Mouse (Mus musculus): ENCODE measurements around the gene Mapk14. TPM values are rescaled to one million over a fixed set of nuclear protein-coding genes. Genes with fewer than 3 reads are reported as not detected.

Gene Mapk14
- polyA plus RNA-seq, 1 experiment from 2014 or later, result 23.6 TPM

DNA sequence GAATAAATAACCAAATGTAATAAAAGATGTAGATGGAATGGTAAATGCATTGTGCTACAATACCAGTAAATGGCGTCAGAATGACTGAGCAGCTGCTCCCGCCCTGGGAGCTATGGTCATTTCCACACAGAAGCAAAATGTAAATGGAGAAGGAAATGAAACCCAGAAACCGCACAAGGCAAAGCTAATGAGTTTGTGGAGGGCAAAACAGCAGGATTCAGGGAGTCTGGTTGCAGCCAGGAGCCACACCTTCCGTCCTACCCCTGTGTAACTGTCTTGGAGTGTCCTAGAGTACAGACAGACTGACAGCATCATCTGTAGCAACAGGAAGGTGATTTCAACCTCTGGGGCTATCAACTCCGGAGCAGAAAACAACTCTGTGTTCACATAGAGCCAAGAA lies 65.3 kb downstream of the Mapk14 start:
- WGBS, result 63% methylated on average over 5 of the region's 5 CpGs
- Histone ChIP-seq H3K36me3 (ENCODE audit: control insufficient read depth, insufficient read depth) (no peaks in the 10 kb centered on the region), H3K27me3 (replicated peaks; ENCODE audit: control insufficient read depth, insufficient read depth, low read length) (no peaks in the 10 kb centered on the region), H3K4me2 (replicated peaks; ENCODE audit: low read depth) (no peak overlapping the region), H3K27ac (ENCODE audit: low read depth, low read length) (no peak overlapping the region), H3K4me1 (replicated peaks; ENCODE audit: control insufficient read depth, insufficient read depth, low read length) (no peaks in the 10 kb centered on the region), H3K9me3 (ENCODE audit: control insufficient read depth) (no peaks in the 10 kb centered on the region), H3K4me3 (ENCODE audit: low read depth, low read length) (no peak overlapping the region), H3K9ac (ENCODE audit: low read depth, low read length) (no peak overlapping the region)
- no peak for ATAC-seq
- TF ChIP-seq CTCF (IDR thresholded peaks at IDR 0.05; ENCODE audit: low read depth), result no peak

DNA sequence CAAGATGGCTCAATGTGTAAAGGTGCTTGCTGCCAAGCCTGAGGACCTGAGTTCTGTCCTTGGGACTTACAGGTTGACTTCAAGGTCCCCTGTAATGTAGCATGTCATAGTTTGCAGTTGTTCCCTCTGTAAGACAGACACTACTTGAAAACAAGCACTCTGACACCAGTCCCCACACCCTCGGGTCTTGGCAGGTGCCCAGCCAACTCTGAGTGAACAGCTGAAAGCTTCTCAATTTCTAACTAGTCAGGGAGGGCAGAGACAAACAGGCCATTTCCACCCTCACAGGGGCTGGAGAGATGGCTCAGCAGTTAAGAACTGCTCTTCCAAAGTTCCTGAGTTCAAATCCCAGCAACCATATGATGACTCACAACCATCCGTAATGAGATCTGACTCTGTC lies 66.3 kb downstream of the Mapk14 start:
- WGBS, result 73% methylated on average over 2 of the region's 2 CpGs
- Histone ChIP-seq H3K27ac (ENCODE audit: low read depth, low read length) (no peak overlapping the region), H3K4me3 (ENCODE audit: low read depth, low read length) (no peak overlapping the region), H3K27me3 (replicated peaks; ENCODE audit: control insufficient read depth, insufficient read depth, low read length) (no peaks in the 10 kb centered on the region), H3K4me2 (replicated peaks; ENCODE audit: low read depth) (no peak overlapping the region), H3K36me3 (ENCODE audit: control insufficient read depth, insufficient read depth) (no peaks in the 10 kb centered on the region), H3K9ac (ENCODE audit: low read depth, low read length) (no peak overlapping the region), H3K4me1 (replicated peaks; ENCODE audit: control insufficient read depth, insufficient read depth, low read length) (no peaks in the 10 kb centered on the region), H3K9me3 (ENCODE audit: control insufficient read depth) (no peaks in the 10 kb centered on the region)
- TF ChIP-seq CTCF (IDR thresholded peaks at IDR 0.05; ENCODE audit: low read depth), result no peak
- no peak for ATAC-seq

DNA sequence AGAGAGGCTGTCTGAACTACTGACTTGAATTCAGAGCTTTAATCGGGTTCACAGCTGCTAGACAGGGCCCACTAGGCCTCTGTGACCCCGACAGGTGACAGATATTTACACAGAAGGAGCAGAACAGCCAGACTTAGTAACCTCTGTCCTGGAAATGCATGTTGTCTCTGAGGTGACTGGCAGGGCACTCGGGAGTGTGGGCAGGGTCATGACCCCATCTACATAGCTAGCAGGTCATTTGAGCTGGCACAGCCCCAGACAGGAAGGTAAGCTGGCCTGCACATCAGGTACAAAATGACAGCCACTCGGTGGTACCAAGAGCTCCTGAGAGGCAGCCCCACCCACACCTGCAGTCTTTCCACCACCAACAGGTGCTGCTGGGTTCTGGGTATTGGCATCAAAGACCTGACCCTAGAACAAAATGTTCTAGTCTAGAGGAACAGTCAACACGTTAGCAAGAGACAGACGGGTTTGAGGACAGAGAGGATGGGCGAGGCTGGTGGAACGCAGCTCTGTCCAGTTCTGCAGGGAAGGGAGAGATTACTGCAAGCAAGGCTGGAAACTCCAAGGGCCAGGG lies 69.7 kb downstream of the Mapk14 start:
- 51% methylated on average over 8 of the region's 8 CpGs for WGBS
- peak; percentile 42 for ATAC-seq
- H3K9ac ChIP-seq (ENCODE audit: low read depth, low read length), result no peak overlapping the region

DNA sequence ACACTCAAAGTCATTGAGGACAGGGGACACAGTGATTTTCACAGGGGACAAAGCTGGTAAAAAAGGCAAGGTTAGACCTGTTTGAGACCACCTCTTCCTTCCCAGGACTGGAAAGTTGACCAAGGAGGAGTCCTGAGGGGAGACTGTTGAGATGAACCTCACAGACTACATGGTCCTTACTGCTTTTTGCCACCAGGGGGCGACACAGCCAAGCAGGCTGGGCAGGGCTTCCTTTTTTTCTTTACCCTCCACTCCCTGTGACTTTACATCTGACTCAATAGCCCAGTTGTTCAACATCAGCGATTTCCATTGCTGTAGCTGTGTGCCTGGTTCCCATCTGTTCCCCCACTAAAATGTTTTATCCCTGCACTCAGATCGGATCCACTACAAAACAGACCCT lies 70.7 kb downstream of the Mapk14 start:
- Histone ChIP-seq H3K9ac (ENCODE audit: low read depth, low read length) (no peak overlapping the region), H3K4me2 (replicated peaks; ENCODE audit: low read depth) (no peak overlapping the region), H3K9me3 (ENCODE audit: control insufficient read depth) (no peaks in the 10 kb centered on the region), H3K36me3 (ENCODE audit: control insufficient read depth, insufficient read depth) (no peaks in the 10 kb centered on the region), H3K4me3 (ENCODE audit: low read depth, low read length) (no peak overlapping the region), H3K27me3 (replicated peaks; ENCODE audit: control insufficient read depth, insufficient read depth, low read length) (no peaks in the 10 kb centered on the region), H3K4me1 (replicated peaks; ENCODE audit: control insufficient read depth, insufficient read depth, low read length) (no peaks in the 10 kb centered on the region), H3K27ac (ENCODE audit: low read depth, low read length) (no peak overlapping the region)
- 13% methylated on average over 3 of the region's 3 CpGs for WGBS
- peak; percentile 42; the same call in 1 of the 2 replicates for ATAC-seq
- TF ChIP-seq CTCF (IDR thresholded peaks at IDR 0.05; ENCODE audit: low read depth), result peak; percentile 98

More for the DNA sequence above, 69.7 kb downstream of the Mapk14 start:
- H3K27ac ChIP-seq (ENCODE audit: low read depth, low read length), result no peak overlapping the region
- no peak for TF ChIP-seq CTCF (IDR thresholded peaks at IDR 0.05; ENCODE audit: low read depth)
- no peak overlapping the region for H3K4me3 ChIP-seq (ENCODE audit: low read depth, low read length)
- no peaks in the 10 kb centered on the region for H3K36me3 ChIP-seq (ENCODE audit: control insufficient read depth, insufficient read depth)
- no peaks in the 10 kb centered on the region for H3K9me3 ChIP-seq (ENCODE audit: control insufficient read depth)
- H3K4me1 ChIP-seq (replicated peaks; ENCODE audit: control insufficient read depth, insufficient read depth, low read length), result no peaks in the 10 kb centered on the region
- H3K27me3 ChIP-seq (replicated peaks; ENCODE audit: control insufficient read depth, insufficient read depth, low read length), result no peaks in the 10 kb centered on the region
- no peak overlapping the region for H3K4me2 ChIP-seq (replicated peaks; ENCODE audit: low read depth)

DNA sequence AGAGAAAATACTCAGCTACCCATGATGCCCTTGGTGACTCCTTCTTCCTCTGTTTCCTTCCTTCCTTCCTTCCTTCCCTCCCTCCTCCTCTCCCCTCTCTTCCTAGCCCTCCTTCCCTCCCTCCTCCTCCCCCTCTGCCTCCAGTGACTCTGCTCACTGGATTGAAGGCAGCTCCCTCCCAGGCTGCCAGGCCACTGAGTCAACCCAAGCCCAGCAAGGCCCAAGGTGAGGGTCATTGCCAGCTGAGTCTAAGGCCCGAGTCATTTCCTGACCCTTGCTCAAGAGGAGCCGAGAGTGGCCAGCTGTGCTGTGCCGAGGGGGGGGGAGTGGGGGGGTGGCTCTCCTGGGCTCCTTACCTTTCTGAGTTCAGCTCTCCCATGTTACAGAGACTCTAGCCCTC lies 75.1 kb downstream of the Mapk14 start:
- Histone ChIP-seq H3K27me3 (replicated peaks; ENCODE audit: control insufficient read depth, insufficient read depth, low read length) (no peaks in the 10 kb centered on the region), H3K4me1 (replicated peaks; ENCODE audit: control insufficient read depth, insufficient read depth, low read length) (peaks cover 8% of the 10 kb centered on the region; the same call in 1 of the 2 replicates), H3K36me3 (ENCODE audit: control insufficient read depth, insufficient read depth) (no peaks in the 10 kb centered on the region), H3K4me3 (ENCODE audit: low read depth, low read length) (no peak overlapping the region), H3K9me3 (ENCODE audit: control insufficient read depth) (no peaks in the 10 kb centered on the region), H3K27ac (ENCODE audit: low read depth, low read length) (no peak overlapping the region), H3K4me2 (replicated peaks; ENCODE audit: low read depth) (no peak overlapping the region), H3K9ac (ENCODE audit: low read depth, low read length) (no peak overlapping the region)
- WGBS, result 72% methylated on average over 3 of the region's 3 CpGs
- no peak for TF ChIP-seq CTCF (IDR thresholded peaks at IDR 0.05; ENCODE audit: low read depth)
- no peak for ATAC-seq

DNA sequence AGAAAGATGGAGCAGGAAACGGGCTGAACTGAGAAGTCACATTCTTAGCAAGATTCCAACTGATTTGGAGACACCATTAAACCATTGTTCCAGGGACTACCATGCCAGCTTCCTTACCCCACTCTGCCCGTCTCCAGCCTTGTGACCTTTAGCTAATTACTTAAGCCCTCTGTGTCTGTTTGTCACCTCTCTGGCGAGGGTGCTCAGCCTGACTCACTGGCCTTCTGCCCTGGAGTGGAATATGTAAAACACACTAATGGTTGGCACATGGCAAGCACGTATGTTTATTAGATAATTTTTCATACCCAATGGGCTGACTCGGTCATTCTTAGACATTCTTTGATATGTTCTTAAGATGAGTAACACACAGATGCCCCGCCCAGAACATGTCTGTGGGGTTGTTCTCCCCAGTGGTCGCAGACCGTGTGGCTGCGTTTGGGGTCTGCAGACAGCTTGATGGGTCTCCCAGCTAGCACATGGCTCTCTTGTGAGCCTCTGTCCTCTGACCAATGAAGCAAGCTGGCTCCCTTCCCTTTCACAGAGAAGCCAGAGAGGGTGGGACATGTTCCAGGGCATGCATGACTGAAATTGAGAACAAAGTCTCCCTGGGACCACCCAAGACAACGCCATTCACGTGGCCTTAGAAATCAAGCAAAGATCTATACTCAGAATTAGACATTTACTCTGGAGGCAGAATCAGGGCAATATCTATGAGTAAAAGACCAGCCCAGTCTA lies 75.8 kb downstream of the Mapk14 start:
- no peak for ATAC-seq
- WGBS, result 74% methylated on average over 11 of the region's 11 CpGs
- Histone ChIP-seq H3K4me1 (replicated peaks; ENCODE audit: control insufficient read depth, insufficient read depth, low read length) (peaks cover 8% of the 10 kb centered on the region; the same call in 1 of the 2 replicates), H3K4me3 (ENCODE audit: low read depth, low read length) (no peak overlapping the region), H3K36me3 (ENCODE audit: control insufficient read depth, insufficient read depth) (no peaks in the 10 kb centered on the region), H3K4me2 (replicated peaks; ENCODE audit: low read depth) (no peak overlapping the region), H3K9me3 (ENCODE audit: control insufficient read depth) (no peaks in the 10 kb centered on the region), H3K27me3 (replicated peaks; ENCODE audit: control insufficient read depth, insufficient read depth, low read length) (no peaks in the 10 kb centered on the region), H3K9ac (ENCODE audit: low read depth, low read length) (no peak overlapping the region), H3K27ac (ENCODE audit: low read depth, low read length) (no peak overlapping the region)
- TF ChIP-seq CTCF (IDR thresholded peaks at IDR 0.05; ENCODE audit: low read depth), result no peak
